Mouse (Mus musculus) embryonic fibroblast, embryonic 13.5 days (primary cell): ENCODE measurements around the gene Eng.

Source experiments
- CTCF ChIP-seq: IDR thresholded peaks from 2 replicates; pipeline ENCODE4 v1.5.1; 2011; ENCODE audit warnings: mild to moderate bottlenecking, control low read depth, low read length, moderate library complexity, borderline replicate concordance; ENCODE audit not compliant: insufficient read depth
- POLR2A ChIP-seq: IDR thresholded peaks from 2 replicates; pipeline ENCODE4 v1.6.1; 2011; ENCODE audit warnings: low read depth, mild to moderate bottlenecking, control low read depth, low read length, moderate library complexity

- no peak for TF ChIP-seq CTCF
- TF ChIP-seq POLR2A, result no peak; the same call in 1 of the 2 replicates
Measured at GRCm38 (mm10) chr2:32646379-32647056, at the start of gene Eng.
